Mouse (Mus musculus): ENCODE results near the gene Lgi2. TPM values are rescaled to one million over a fixed set of nuclear protein-coding genes. Genes with fewer than 3 reads are reported as not detected.
A peak's percentile ranks its signal among the peaks of the same experiment; 100 is the strongest.

Lgi2 gene
- polyA plus RNA-seq, 1 experiment from 2014 or later = 6.9 TPM

DNA sequence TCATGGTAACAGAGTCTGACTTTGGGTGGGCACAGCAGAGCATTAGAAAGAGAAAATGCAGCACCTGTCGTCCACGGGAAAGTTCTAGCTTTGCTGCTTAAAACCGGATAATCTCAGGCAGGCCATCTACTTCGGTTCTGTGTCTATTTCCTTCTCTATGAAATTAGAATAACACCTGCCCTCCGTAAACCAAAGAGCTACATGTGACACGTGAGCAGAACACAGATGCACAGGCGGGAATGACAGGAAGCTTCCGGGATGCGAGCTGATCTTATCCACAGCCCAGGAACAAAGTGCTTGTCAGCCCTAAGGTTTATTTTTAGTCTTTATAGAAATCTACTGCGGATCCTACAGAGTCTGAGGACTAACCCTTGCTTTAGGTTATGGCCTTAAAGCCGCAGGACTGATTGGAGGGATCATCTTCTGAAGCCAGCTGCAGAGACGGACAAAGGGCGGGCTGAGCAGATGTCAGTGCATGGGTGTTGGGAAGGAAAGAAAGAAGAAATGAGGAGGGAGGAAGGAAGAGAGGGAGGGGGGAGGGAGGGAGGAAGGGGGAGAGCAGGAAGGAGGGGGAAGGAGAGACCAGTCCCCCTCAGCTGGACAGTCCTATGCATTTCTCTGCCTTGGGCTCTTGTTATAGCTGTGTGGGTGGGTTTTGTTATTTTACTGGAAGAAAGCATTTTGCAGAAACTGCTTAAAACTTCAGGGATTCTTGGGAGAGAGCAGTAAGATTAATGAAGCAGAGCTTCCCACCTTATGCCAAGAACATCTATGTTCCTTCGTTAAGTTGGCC is 31.3 kb downstream of the Lgi2 start:
- H3K4me3 ChIP-seq (replicated peaks) = no peak overlapping the region
- no peak; the same call in 1 of the 2 replicates for ATAC-seq (ENCODE audit: low FRiP score)
- H3K27me3 ChIP-seq (replicated peaks) = no peaks in the 10 kb centered on the region
- 72% methylated on average over 14 of the region's 14 CpGs for WGBS
- no peaks in the 10 kb centered on the region for H3K36me3 ChIP-seq
- H3K4me1 ChIP-seq = no peaks in the 10 kb centered on the region; the same call in 1 of the 2 replicates
- H3K9ac ChIP-seq (replicated peaks) = no peak overlapping the region
- H3K27ac ChIP-seq (replicated peaks) = no peak overlapping the region
- H3K9me3 ChIP-seq (replicated peaks) = no peaks in the 10 kb centered on the region
- H3K4me2 ChIP-seq = no peak overlapping the region

DNA sequence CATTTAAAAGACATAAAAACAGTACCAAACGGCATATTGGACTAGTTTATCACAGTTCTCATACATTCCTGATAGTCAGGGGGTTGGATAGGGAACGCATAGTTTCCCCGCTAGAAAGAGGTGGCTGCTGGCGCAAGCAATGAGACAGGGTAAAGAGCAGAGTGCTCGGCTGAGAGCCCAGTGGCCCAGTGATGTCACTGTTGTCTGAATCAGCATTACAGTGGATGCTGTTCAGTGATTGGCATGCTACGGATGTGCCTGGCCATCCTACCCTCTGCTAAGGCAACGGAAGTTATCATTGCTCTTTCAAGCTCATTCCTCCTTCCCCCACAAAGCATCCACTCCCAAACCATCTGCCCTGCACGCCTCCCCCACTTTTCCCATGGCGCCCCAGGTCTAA is 32.6 kb downstream of the Lgi2 start:
- no peaks in the 10 kb centered on the region for H3K36me3 ChIP-seq
- no peak overlapping the region for H3K9ac ChIP-seq (replicated peaks)
- H3K27ac ChIP-seq (replicated peaks) = no peak overlapping the region
- no peaks in the 10 kb centered on the region for H3K27me3 ChIP-seq (replicated peaks)
- H3K4me3 ChIP-seq (replicated peaks) = no peak overlapping the region
- whole genome bisulfite sequencing = 81% methylated on average over 9 of the region's 9 CpGs
- H3K4me1 ChIP-seq = no peaks in the 10 kb centered on the region; the same call in 1 of the 2 replicates
- no peaks in the 10 kb centered on the region for H3K9me3 ChIP-seq (replicated peaks)
- no peak for ATAC-seq (ENCODE audit: low FRiP score)
- no peak overlapping the region for H3K4me2 ChIP-seq

GRCm38 (mm10) chr5:52528545-52528944 is 37.7 kb downstream of the Lgi2 start:
- no peak for ATAC-seq (ENCODE audit: low FRiP score)
- Histone ChIP-seq H3K4me1 (no peaks in the 10 kb centered on the region), H3K9me3 (replicated peaks) (no peaks in the 10 kb centered on the region), H3K4me3 (replicated peaks) (no peak overlapping the region), H3K4me2 (no peak overlapping the region), H3K36me3 (no peaks in the 10 kb centered on the region), H3K9ac (replicated peaks) (no peak overlapping the region), H3K27me3 (replicated peaks) (no peaks in the 10 kb centered on the region), H3K27ac (replicated peaks) (no peak overlapping the region)
- WGBS = 52% methylated on average over 7 of the region's 7 CpGs

GRCm38 (mm10) chr5:52526324-52526986 is 39.8 kb downstream of the Lgi2 start:
- Histone ChIP-seq H3K4me3 (replicated peaks) (no peak overlapping the region), H3K4me1 (no peaks in the 10 kb centered on the region), H3K4me2 (no peak overlapping the region), H3K27me3 (replicated peaks) (no peaks in the 10 kb centered on the region), H3K9ac (replicated peaks) (no peak overlapping the region), H3K36me3 (no peaks in the 10 kb centered on the region), H3K27ac (replicated peaks) (no peak overlapping the region), H3K9me3 (replicated peaks) (no peaks in the 10 kb centered on the region)
- whole genome bisulfite sequencing = 93% methylated on average over 8 of the region's 8 CpGs
- no peak for ATAC-seq (ENCODE audit: low FRiP score)

- no peak overlapping the region for H3K9ac ChIP-seq (replicated peaks)
- H3K9me3 ChIP-seq (replicated peaks) = no peaks in the 10 kb centered on the region
- no peak overlapping the region for H3K27ac ChIP-seq (replicated peaks)
- ATAC-seq (ENCODE audit: low FRiP score) = no peak
- no peaks in the 10 kb centered on the region for H3K4me1 ChIP-seq
- no peaks in the 10 kb centered on the region for H3K36me3 ChIP-seq
- no peak overlapping the region for H3K4me2 ChIP-seq
- 52% methylated on average over 3 of the region's 3 CpGs for WGBS
- H3K4me3 ChIP-seq (replicated peaks) = no peak overlapping the region
- no peaks in the 10 kb centered on the region for H3K27me3 ChIP-seq (replicated peaks)
Observed at GRCm38 (mm10) chr5:52524207-52524606, 42.1 kb downstream of the Lgi2 start.

- H3K9ac ChIP-seq (replicated peaks) = no peak overlapping the region
- ATAC-seq (ENCODE audit: low FRiP score) = no peak
- H3K36me3 ChIP-seq = no peaks in the 10 kb centered on the region
- H3K27ac ChIP-seq (replicated peaks) = no peak overlapping the region
- H3K4me1 ChIP-seq = peaks cover 11% of the 10 kb centered on the region
- no peaks in the 10 kb centered on the region for H3K9me3 ChIP-seq (replicated peaks)
- no peak overlapping the region for H3K4me3 ChIP-seq (replicated peaks)
- 86% methylated on average over 2 of the region's 2 CpGs for WGBS
- H3K27me3 ChIP-seq (replicated peaks) = no peaks in the 10 kb centered on the region
- H3K4me2 ChIP-seq = no peak overlapping the region
Observed at GRCm38 (mm10) chr5:52519921-52520320, 46.3 kb downstream of the Lgi2 start.

DNA sequence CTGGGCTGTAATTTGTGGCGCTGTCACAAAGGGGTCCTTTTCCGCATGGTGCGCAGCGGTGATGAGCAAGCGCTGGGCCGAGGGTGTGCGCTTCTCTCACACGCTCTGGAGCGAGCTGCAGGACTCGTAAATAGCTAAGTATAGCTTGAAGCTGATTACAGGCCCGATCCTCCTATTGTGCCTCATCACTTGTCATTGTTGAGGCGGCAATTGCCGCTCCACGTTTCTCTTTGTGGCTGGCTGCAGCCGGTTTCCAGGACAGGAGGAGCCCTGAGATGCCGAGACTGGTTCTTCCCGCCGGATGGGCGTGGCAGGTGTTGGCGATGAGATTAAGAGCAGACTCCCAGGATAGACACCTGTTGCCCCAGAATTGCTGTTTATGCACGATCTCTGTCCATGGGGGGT is 50.2 kb downstream of the Lgi2 start:
- 13% methylated on average over 21 of the region's 21 CpGs for WGBS
- H3K9ac ChIP-seq (replicated peaks) = peak overlapping the region; percentile 45
- H3K4me3 ChIP-seq (replicated peaks) = peak overlapping the region; percentile 36
- peaks cover 11% of the 10 kb centered on the region for H3K4me1 ChIP-seq
- no peaks in the 10 kb centered on the region for H3K27me3 ChIP-seq (replicated peaks)
- no peaks in the 10 kb centered on the region for H3K36me3 ChIP-seq
- H3K4me2 ChIP-seq = peak overlapping the region; percentile 62
- H3K9me3 ChIP-seq (replicated peaks) = no peaks in the 10 kb centered on the region
- 0 out of 2 replicates have a peak overlapping the region, but pooled peaks have one; percentile 33 for H3K27ac ChIP-seq (replicated peaks)
- peak; percentile 80 for ATAC-seq (ENCODE audit: low FRiP score)

- H3K4me2 ChIP-seq = peak overlapping the region; percentile 62
- H3K27me3 ChIP-seq (replicated peaks) = no peaks in the 10 kb centered on the region
- no peaks in the 10 kb centered on the region for H3K36me3 ChIP-seq
- H3K4me3 ChIP-seq (replicated peaks) = peak overlapping the region; percentile 36
- WGBS = 15% methylated on average over 22 of the region's 22 CpGs
- H3K4me1 ChIP-seq = peaks cover 11% of the 10 kb centered on the region
- H3K9ac ChIP-seq (replicated peaks) = peak overlapping the region; percentile 45
- H3K27ac ChIP-seq (replicated peaks) = no peak overlapping the region; the same call in 1 of the 2 replicates
- H3K9me3 ChIP-seq (replicated peaks) = no peaks in the 10 kb centered on the region
- peak; percentile 71; the same call in 1 of the 2 replicates for ATAC-seq (ENCODE audit: low FRiP score)
Observed at GRCm38 (mm10) chr5:52515246-52516021, 50.8 kb downstream of the Lgi2 start.

- no peak overlapping the region for H3K9ac ChIP-seq (replicated peaks)
- peaks cover 8% of the 10 kb centered on the region for H3K4me1 ChIP-seq
- no peaks in the 10 kb centered on the region for H3K36me3 ChIP-seq
- no peaks in the 10 kb centered on the region for H3K27me3 ChIP-seq (replicated peaks)
- H3K4me3 ChIP-seq (replicated peaks) = no peak overlapping the region
- H3K9me3 ChIP-seq (replicated peaks) = no peaks in the 10 kb centered on the region
- no peak overlapping the region for H3K27ac ChIP-seq (replicated peaks)
- no peak for ATAC-seq (ENCODE audit: low FRiP score)
- 63% methylated on average over 3 of the region's 3 CpGs for WGBS
- no peak overlapping the region for H3K4me2 ChIP-seq
Observed at GRCm38 (mm10) chr5:52511089-52511488, 55.2 kb downstream of the Lgi2 start.

DNA sequence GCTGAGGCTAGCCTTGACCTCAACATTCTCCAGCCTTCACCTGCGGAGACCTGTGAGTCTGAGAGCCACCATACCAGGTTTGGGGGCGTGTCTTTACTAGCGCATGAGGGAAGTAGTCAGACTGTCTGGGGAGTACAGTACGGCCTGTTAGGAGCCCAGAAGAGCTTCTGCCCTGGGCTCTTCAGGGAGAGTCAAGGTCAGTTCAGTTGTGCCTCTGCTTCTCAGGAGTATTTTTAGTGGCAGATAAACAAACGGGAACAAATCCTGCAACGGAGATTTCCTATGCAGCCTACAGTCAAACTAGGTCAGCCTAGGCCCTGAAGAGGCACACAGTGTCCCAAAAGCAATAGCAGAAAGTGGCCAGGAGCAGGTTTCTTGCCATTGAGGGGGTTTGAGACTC is 56.8 kb downstream of the Lgi2 start:
- H3K27ac ChIP-seq (replicated peaks) = no peak overlapping the region
- no peak for ATAC-seq (ENCODE audit: low FRiP score)
- 88% methylated on average over 6 of the region's 6 CpGs for WGBS

GRCm38 (mm10) chr5:52504666-52505065 is 61.6 kb downstream of the Lgi2 start:
- Histone ChIP-seq H3K27me3 (replicated peaks) (no peaks in the 10 kb centered on the region), H3K27ac (replicated peaks) (no peak overlapping the region), H3K4me3 (replicated peaks) (no peak overlapping the region), H3K9me3 (replicated peaks) (no peaks in the 10 kb centered on the region), H3K4me1 (no peaks in the 10 kb centered on the region), H3K9ac (replicated peaks) (no peak overlapping the region), H3K36me3 (no peaks in the 10 kb centered on the region), H3K4me2 (no peak overlapping the region)
- WGBS = 76% methylated on average over 13 of the region's 13 CpGs
- no peak for ATAC-seq (ENCODE audit: low FRiP score)

More for the DNA sequence above, 56.8 kb downstream of the Lgi2 start:
- H3K4me3 ChIP-seq (replicated peaks) = no peak overlapping the region
- H3K36me3 ChIP-seq = no peaks in the 10 kb centered on the region
- no peaks in the 10 kb centered on the region for H3K9me3 ChIP-seq (replicated peaks)
- no peak overlapping the region for H3K9ac ChIP-seq (replicated peaks)
- no peaks in the 10 kb centered on the region for H3K4me1 ChIP-seq
- H3K27me3 ChIP-seq (replicated peaks) = no peaks in the 10 kb centered on the region
- H3K4me2 ChIP-seq = no peak overlapping the region

All from neural tube, embryonic 15.5 days (tissue).